Mouse (Mus musculus) C3H10T1/2 (cell line): Measurements from ENCODE around the gene Cggbp1. TPM values are rescaled to one million over a fixed set of nuclear protein-coding genes. Genes with fewer than 3 reads are reported as not detected.

Experiments used
- polyA plus RNA-seq, 2 experiments: library from polyadenylated mRNA; unstranded; fragments of >200 nt; fragmentation: generic; extraction: Trizol; gene quantifications; one replicate each; pipeline ENCODE4 v1.2.1; 2012; ENCODE audit warnings: missing spikeins in 2 of 2

The Cggbp1 gene
- 10 to 100 TPM; 12.6 to 16.1 TPM for polyA plus RNA-seq

DNA sequence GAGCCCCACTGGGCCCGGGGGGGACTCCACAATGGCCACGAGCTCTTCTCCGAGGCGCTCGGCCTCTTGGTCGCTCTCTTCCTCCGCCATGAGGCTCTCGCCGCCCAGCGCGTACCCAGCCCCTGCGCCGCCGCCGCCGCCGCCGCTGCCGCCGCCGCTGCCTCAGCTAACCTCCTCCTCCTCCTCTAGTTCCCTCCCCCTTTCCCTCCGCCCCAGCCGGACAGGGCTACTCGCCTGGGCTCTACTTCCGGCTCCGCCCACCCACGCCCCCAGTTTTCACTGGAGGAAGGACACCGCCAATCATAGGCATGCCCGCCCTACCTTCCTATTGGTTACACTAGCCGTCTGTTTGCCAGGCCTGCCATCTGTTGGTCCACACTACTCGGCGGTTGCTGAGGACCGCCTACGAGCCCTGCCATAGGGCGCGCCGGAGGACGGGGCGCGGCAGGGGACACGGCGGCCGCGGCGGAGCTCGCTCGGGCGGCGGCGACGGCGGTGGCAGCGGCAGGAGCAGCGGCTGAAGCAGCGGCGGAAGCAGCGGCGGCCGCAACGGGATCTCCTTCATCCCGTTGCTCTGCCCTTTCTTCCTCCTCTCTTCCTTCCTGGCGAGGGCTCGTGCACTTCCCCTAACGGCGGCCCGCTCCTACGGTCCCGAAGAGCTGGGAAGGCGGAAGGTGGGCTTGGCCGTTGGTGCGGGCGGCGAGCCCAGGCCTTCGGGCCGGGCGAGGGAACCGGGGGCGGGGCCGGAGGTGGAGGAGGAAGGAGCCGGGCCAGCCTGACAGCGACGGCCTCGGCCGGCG is at the start of gene Cggbp1, which contains the start of gene Zfp654:
Gene Cggbp1 (plus strand): TSS at position 434 of the 800 bp plus-strand sequence.
Gene Zfp654 (minus strand): TSS at position 90 of the 800 bp plus-strand sequence.

Other genes starting within 250 kb of the Cggbp1 start
- not detected for gene Csnka2ip, start 249.6 kb upstream of the Cggbp1 start, polyA plus RNA-seq
- 1 to 10 TPM; 3.2 to 9.7 TPM for gene 4930453N24Rik, start 80.8 kb upstream of the Cggbp1 start, polyA plus RNA-seq
- under 1 TPM; 0.05 to 0.78 TPM for gene Zfp654, start 344 bp upstream of the Cggbp1 start, polyA plus RNA-seq